Mouse (Mus musculus) left cerebral cortex, postnatal 25 days (tissue): ENCODE measurements around the gene Cdc34b. TPM values are rescaled to one million over a fixed set of nuclear protein-coding genes. Genes with fewer than 3 reads are reported as not detected.
A peak's percentile ranks its signal among the peaks of the same experiment; 100 is the strongest.
"Not testable (repeated sequence)": the region's sequence is repeated elsewhere in the genome, so short reads cannot be mapped to it uniquely, and the experiment has no call there.

Experiments
- DNase-seq, 2 experiments: peaks; one replicate each; pipeline ENCODE4 v3.0.0; 2022; ENCODE audit warnings: low spot score in 2 of 2, mixed read lengths in 1 of 2
- intact Hi-C: fragments of 180-260 bp; cut with DNase I; formaldehyde crosslinking; loops from one replicate; pipeline ENCODE4 v1.15.1; 2025
- total RNA-seq, 2 experiments: library from RNA; stranded (reverse); gene quantifications; 2 replicates each; pipeline ENCODE4 v1.2.3; 2021

The Cdc34b gene
- total RNA-seq, result under 1 TPM in 1 of 2 experiments, not detected in 1; 0.46 TPM

DNA sequence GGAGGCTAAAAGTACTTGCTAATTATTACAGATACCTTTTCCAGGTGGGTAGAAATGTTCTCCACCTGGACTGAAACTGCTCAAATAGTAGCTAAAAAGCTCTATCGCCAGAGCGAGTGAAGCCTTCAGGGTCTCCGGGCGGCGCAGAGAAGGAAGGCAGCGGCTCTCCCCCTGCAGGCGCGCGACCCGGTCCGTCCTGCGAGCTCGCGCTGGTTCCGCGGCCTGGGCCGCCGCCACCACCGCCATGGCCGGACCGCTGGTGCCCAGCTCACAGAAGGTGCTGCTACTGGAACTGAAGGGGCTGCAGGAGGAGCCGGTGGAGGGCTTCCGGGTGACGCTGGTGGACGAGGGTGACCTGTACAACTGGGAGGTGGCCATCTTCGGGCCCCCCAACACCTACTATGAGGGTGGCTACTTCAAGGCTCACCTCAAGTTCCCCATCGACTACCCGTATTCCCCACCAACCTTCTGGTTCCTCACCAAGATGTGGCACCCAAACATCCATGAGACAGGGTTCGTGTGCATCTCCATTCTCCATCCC is at the start of gene Cdc34b:
Gene Cdc34b, plus strand, starts transcription at position 51 of the 541 bp plus-strand sequence.
- DNase-seq, result no peak
- intact Hi-C loops, result no loop called here

DNA sequence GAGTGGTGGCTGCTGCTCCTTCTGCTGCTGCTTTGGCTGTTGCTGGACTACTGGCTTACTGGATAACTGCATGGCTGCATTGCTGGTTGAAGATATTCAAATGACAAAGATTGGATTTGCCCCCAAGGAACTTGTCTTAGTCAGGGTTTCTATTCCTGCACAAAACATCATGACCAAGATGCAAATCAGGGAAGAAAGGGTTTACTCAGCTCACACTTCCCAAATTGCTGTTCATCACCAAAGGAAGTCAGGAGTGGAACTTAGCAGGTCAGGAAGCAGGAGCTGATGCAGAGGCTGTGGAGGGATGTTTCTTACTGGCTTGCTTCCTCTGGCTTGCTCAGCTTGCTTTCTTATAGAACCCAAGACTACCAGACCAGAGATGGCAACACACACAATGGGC is 49.1 kb upstream of the Cdc34b start:
- intact Hi-C loops, DNase-seq: not testable (repeated sequence)

DNA sequence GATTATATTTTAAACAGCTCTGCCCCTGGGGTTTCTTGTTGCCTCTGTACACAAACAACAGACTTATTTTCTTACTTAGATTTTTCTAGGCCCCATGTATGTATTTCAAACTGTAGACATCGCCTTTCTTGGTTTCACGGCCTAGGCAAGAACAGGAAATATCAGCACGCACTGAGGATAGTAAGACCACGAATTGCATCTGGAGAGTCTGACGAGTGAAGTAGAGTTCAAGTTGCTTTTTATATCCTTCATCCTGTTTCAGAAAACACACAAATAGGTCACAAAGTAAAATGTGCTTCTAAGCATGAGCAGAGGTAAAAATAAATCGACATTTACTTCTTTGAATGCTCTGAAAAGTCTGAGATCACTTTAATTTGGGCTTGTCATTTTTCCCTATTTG is 46.1 kb upstream of the Cdc34b start:
- intact Hi-C loops, result no loop called here
- DNase-seq, result no peak

DNA sequence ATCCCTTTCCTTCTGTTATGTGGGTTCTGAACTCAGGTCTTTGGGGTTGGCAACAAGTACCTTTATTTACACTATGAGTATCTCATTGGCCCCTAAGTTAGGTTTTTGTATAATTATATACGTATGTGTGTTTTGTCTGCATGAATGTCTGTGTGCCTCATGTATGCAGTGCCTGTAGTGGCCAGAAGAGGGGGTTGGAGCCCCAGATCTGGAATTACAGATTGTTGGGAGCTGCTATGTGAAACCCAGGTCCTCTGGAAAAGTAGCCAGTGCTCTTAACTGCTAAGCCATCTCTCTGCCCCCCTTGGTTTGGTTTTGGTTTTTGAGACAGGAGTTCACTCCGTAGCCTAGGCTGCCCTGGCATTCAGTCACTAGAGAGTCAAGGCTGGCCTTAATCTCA is 44.4 kb upstream of the Cdc34b start:
- DNase-seq, result no peak
- intact Hi-C loops, result no loop called here

DNA sequence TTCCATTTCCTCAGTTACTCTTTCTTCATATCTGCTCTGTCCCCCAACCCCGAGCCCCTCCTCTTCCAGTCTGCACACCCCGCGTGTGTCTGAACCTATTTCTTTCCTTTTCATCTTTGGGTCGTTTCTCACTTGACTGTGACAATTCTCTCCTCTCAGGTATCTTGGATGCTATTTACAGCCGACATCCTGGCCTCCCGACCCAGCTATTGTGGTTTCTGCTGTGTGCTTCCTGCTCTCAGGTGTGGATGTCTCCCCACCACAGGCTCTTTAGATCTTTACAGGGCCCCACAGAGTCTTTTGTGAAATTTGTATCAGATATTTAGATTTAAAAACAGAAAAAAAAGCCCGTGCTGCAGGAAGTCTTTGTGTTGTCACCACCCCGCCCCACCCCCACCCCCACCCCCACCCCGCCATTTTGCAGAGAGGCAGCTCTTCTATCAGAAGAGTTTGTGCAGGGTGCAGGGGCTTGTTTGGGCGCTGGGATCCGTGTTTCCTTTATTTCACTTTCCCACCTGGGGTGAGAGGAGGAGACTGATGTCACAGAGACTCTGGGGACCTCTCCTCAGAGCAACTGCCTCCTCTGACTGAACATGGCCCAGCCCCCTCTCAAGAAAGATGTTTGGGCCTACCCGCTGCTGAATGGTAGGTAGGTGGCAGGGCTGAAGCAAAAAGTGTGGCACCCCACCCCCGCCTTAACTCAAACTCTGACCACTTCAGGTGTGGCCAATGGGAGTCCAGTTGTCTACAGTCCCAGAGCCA is 43.7 kb upstream of the Cdc34b start:
- intact Hi-C loops, result no loop called here
- no peak for DNase-seq

DNA sequence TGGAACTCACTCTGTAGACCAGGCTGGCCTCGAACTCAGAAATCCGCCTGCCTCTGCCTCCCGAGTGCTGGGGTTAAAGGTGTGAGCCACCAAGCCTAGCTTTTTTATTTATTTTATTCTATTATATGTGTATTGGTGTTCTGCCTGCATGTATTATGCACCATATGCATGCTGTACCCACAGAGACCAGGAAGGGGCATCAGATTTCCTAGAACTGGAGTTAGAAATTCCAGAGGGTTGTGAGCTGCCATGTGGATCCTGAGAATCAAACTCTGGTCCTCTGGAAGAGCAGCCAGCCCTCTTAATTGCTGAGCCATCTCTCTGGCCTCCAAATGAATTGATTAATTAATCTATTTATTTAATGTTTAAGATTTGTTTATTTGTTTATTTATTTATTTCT is 42.2 kb upstream of the Cdc34b start:
- DNase-seq, result no peak
- intact Hi-C loops, result no loop called here

DNA sequence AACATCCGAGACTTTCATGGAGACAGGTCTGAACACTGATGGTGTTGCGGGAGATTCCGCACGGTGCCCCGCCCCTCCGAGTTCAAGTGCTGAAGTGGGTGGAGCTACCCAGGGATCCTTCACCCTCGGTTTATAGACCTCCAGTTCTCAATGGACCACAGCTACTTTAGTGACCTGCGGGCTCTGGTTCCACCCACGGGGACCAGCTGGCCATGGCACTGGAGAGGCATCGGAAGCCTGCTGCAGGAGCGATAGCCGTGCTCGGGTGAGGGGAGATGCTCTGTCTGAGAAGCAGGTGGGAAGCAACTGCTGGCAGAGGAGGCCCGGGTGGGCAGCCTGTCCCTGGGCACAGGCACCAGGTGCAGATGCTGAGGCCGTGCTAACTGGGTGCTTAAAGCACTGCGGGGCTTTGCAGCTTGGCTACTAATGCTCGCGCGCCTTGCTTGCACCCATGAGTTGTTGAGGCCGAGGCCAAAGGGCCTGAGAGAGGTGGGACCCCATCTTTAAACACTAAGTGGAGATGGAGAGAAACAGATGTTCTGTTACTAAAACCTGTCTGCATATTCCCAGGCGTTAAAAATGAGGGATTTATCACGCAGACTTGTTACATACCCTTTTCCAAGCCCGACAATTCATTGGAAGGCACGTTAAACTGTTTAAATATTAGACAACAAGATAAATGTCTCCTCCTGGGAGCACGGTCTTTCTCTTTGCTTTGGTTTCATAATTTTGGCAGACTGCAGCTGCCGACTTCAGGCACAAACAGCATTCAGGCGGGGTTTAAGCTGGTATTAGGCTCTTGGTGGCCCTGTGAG is 40.0 kb upstream of the Cdc34b start:
- DNase-seq, result no peak
- intact Hi-C loops, result no loop called here

DNA sequence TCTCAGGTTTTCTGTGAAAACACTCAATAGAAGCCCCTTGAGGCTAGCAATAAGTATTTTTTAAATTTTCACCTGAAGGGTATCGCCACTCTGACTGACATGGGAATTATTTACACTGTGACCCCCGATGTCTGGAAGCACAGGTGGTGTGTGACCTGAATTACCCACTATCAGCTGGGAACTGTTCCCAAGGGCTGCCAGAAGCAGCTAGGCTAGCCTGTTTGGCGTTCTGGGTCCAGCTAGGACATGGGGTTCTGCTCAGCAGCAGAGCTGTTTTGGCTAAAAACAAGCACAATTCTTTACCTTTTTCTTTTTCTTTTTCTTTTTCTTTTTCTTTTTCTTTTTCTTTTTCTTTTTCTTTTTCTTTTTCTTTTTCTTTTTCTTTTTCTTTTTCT is 39.4 kb upstream of the Cdc34b start:
- no peak for DNase-seq
- intact Hi-C loops, result no loop called here

DNA sequence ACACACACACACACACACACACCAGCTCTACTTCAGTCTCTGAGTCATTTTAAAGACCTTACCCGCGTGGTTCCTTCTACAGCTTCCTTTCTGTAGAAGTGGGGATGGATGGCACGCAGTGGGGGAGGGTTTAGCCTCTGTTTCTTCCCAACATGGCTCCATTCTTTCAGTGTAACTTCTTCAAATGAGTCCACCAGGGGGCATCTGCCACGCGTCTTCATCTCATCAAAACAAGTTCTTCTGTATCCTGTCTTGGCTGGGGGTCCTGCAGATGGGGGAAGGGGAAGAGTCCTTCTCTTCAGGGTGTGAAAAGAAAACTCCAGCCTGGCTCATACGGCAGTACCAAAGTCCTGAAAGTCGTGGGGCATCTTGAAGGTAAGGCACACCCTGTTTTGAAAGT is 37.6 kb upstream of the Cdc34b start:
- intact Hi-C loops, result no loop called here
- no peak for DNase-seq

DNA sequence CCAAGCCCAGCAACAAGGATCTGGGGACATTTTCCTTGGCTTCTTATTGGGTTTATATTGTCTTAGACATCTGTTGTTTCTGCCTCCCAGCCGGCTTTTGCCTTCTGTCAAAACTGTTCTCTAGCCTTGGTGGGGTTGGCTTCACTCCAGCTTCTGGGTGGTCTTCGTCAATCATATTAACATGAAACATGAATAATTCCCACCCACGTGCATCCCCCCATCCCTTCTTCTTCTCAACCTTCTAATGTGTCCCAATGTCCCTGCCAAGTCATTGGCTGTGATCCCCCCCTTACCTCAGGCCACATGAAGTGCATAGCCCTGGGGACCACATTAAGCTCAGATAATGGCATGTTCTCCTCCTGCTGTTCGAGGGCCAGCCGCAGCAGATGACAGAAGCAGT is 37.1 kb upstream of the Cdc34b start, which contains the start of gene Gm11541:
Gene Gm11541, minus strand, starts transcription at position 28 of the 400 bp plus-strand sequence.
- intact Hi-C loops, result no loop called here
- no peak for DNase-seq

DNA sequence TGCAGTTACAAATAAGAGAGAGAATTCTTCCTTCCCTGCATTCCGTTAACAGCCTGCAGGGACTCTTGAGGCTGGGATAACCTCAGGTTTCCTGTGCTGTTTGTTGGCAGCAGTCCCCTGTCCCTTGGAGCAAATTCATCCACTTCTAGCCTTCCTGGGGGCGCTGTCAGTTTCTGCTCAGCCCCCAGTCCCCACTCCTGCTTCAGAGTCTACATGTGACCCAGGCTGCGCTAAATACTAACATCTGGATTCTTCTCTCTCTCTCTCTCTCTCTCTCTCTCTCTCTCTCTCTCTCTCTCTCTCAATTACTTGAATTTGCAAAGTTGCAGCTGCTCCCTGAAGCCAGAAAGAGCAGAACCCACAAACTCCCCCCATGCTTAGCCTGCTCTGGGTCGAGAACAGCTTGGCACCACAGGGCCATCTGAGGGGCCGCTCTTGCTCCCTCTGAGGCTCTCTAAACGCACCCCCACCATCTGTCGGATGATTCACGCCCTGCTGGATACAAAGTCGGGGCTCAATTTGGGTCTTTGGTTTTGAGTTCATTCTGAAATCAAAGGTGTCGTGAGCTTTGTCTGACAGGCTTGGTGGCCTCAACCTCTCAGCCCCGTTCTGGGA is 28.2 kb upstream of the Cdc34b start:
- DNase-seq, result no peak
- intact Hi-C loops, result no loop called here

DNA sequence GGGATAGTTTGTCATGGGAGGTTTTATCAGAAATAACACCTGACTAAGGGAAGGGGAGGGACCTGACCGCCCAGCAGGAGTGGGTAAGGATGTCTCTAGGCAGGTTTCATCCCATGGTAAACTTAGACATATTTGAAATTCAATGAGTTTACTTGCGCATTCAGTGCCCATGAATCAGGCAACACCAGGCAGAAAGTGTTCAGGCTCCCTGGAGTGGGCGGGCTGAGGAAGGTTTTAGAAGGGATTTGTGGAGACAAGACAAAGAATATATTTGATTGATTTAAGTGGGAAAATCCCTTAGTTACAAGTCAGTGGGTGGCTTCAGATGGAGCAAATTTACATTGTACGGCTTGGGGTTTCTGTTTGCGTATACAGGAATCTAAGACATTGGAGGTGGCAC is 26.0 kb upstream of the Cdc34b start:
- peak in 1 of 2 experiments; percentile 82 for DNase-seq
- intact Hi-C loops, result no loop called here

DNA sequence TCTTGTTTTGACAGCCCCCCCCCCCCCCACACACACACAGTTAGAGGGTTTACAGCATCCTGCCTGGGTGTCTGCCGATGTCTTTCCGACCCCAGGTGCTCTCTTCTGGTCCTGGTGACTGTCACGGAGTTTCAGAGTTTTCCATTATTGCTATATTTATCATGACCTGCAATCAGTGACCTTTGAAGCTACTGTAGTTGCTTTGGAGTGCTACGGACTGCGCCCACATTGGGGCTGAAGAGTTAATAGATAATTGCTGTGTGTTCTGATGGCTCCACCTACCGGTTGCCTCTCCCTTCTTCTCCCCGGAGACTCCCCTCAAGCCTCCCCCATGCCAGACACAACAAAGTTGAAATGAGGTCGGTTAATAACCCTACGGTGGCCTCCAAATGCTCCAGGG is 24.8 kb upstream of the Cdc34b start:
- no peak for DNase-seq
- intact Hi-C loops, result no loop called here

DNA sequence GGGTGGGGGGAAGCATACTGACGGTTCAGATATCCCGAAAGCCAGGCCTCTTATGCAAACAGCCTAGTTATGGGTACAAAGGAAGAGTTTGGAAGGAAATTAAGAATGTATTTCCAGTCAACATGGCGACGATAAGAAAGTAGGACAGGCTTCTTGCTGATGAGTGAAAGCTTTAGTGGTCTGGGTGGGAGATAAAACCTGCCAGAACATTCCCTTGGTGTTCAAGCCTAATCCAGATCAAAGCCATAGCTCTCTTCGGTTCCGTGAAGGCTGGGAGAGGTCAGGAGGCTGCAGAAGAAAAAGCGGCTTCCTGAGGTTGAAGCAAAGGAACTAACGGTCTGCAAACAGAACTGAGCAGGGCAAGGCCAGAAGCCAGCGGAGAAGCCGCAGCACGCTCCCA is 24.3 kb upstream of the Cdc34b start:
- intact Hi-C loops, result no loop called here

DNA sequence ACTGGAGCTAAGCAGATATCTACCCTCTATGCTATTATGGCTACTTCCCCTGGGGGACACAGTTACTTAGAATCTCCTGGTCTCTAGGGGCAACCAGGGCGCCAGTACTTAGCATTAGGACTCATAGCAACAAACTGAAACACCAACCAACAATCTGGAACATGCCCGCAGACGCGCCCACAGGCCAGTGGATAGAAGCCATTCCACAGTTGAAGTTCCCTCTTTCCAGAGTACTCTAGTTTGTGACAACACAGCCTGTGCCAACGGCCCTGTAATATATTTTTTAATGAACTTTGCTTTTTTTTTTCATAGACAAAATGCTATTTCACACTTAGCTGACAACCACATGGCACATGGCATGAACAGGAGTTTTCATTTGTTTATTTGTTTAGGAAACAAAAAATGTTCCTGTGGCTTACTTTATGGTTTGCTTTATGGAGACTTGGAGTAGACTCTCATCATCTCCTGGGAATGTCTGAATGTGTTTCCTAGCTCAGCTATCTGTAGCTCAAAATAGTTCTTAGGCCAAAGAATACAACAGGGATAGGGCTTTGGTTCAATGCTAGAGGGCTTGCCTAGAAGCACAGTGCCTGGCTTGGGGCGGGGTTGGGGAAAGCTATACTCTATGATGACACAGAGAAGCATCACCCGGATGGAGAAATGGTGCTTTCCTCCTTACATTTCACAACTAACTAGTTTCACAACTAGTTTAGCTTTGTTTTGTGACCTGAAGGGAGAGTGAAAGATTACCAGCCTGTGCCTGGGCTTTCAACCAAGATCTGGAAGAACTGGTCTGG is 23.3 kb upstream of the Cdc34b start:
- intact Hi-C loops, result no loop called here
- no peak for DNase-seq

More for the DNA sequence above, 24.3 kb upstream of the Cdc34b start:
- no peak for DNase-seq

DNA sequence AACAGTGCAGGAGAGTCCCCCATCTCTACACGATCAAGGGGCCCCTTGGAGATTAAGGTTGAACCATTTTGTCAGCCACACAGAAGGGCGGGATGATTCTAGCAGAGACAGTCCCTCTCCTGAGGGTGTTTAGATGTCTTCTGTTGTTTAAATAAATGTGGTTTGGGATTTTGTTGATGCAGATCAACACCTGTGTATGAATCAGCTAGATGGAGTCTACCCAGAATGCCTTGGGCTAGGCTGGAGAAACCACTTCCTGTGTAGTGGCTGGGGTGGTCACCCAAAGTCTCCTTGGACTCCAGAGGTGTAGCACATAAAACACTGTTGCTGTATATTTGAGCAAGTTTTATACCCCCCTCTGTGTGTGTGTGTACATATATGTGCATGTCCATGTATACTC is 22.4 kb upstream of the Cdc34b start:
- intact Hi-C loops, result no loop called here

DNA sequence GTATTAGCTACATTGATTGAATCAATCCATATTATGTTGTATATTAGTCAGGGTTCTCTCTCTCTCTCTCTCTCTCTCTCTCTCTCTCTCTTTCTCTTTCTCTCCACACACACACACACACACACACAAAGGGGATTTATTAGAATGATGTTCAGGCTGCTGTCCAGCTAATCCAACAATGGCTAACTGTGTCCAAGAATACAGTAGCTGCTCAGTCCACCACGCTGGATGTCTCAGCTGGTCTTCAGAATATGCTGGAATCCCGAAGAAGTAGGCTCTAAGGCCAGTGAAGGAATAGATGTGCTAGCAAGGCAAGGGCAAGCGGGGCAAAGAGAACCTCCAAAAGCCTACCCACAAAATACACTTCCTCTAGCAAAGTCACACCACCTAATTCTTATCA is 14.3 kb upstream of the Cdc34b start:
- no peak for DNase-seq
- intact Hi-C loops, result no loop called here

More for the DNA sequence above, 22.4 kb upstream of the Cdc34b start:
- DNase-seq, result no peak

DNA sequence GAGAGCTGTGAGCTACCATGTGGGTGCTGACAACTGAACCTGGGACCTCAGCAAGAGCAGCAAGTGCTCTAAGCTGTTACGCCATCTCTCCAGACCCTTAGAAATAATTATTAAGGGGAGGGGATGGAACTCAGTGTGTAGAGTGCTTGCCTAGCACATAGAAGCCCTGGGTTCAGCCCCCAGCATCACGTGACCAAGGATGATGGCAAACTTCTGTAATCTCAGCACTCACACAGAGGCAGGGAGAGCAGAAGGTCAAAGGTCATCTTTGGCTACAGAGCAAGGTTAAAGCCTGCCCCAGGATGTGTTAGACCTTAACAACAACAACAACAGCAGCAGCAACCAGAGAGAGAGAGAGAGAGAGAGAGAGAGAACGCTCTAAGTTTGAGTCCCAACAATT is 13.0 kb upstream of the Cdc34b start:
- no peak for DNase-seq
- intact Hi-C loops, result no loop called here

DNA sequence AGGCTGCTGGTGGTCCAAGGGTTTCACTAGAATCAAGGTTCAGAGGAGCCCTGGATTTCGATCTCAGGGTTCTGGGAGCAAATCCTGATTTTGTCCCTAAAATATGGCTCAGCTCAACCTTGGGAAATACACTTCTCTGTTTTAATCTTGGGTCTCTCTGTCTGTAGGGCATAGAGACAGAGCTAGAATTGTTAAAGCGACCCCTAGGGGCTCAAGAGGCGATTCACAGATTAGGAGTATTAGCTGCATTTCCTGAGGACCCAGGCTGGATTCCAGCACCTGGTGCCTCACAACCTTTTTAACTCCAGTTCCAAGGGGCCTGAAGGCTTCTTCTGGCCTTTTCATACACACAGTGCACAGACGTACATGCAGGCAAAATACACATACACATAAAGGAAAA is 12.0 kb upstream of the Cdc34b start:
- no peak for DNase-seq
- intact Hi-C loops, result no loop called here
